Mouse (Mus musculus): ENCODE measurements around the gene Cntfr.

Cntfr gene

GRCm38 (mm10) chr4:41677006-41677629 lies 19.8 kb downstream of the Cntfr start:
- DNase-seq: peak in 1 of 2 experiments; percentile 43

- DNase-seq: peak in 1 of 2 experiments; percentile 67
These were observed 20.5 kb downstream of the Cntfr start for GRCm38 (mm10) chr4:41676248-41677005.

GRCm38 (mm10) chr4:41673186-41673585 lies 23.7 kb downstream of the Cntfr start:
- DNase-seq: no peak

GRCm38 (mm10) chr4:41672522-41672963 lies 24.3 kb downstream of the Cntfr start:
- DNase-seq: no peak

GRCm38 (mm10) chr4:41671963-41672480 lies 24.9 kb downstream of the Cntfr start:
- no peak for DNase-seq

- DNase-seq: no peak
These were observed 25.4 kb downstream of the Cntfr start for GRCm38 (mm10) chr4:41671500-41671899.

- no peak for DNase-seq
These were observed 26.1 kb downstream of the Cntfr start for GRCm38 (mm10) chr4:41670836-41671235.

GRCm38 (mm10) chr4:41666646-41667045 lies 30.2 kb downstream of the Cntfr start:
- DNase-seq: no peak

- peak; percentile 26 to 29 for DNase-seq
These were observed 31.7 kb downstream of the Cntfr start for GRCm38 (mm10) chr4:41665009-41665675.

GRCm38 (mm10) chr4:41664533-41664932 lies 32.4 kb downstream of the Cntfr start:
- DNase-seq: peak; percentile 33 to 36

GRCm38 (mm10) chr4:41663614-41664013 lies 33.3 kb downstream of the Cntfr start:
- DNase-seq: no peak

GRCm38 (mm10) chr4:41662723-41663122 lies 34.2 kb downstream of the Cntfr start:
- DNase-seq: no peak

GRCm38 (mm10) chr4:41660851-41661430 lies 35.9 kb downstream of the Cntfr start:
- DNase-seq: peak; percentile 62 to 68

- no peak for DNase-seq
These were observed 37.3 kb downstream of the Cntfr start for GRCm38 (mm10) chr4:41659556-41659955.

- DNase-seq: peak; percentile 46 to 58
These were observed 38.1 kb downstream of the Cntfr start for GRCm38 (mm10) chr4:41658566-41659384.

- DNase-seq: no peak
These were observed 41.4 kb downstream of the Cntfr start for GRCm38 (mm10) chr4:41655525-41655924.

GRCm38 (mm10) chr4:41654217-41654616 lies 42.7 kb downstream of the Cntfr start:
- peak; percentile 72 to 87 for DNase-seq

GRCm38 (mm10) chr4:41653730-41654129 lies 43.2 kb downstream of the Cntfr start:
- DNase-seq: no peak

- DNase-seq: peak; percentile 74 to 92
These were observed 43.6 kb downstream of the Cntfr start for GRCm38 (mm10) chr4:41653296-41653695.

- DNase-seq: no peak
These were observed 48.3 kb downstream of the Cntfr start for GRCm38 (mm10) chr4:41648627-41649026.

GRCm38 (mm10) chr4:41648157-41648556 lies 48.7 kb downstream of the Cntfr start:
- DNase-seq: no peak

GRCm38 (mm10) chr4:41645488-41645887 lies 51.4 kb downstream of the Cntfr start:
- DNase-seq: peak; percentile 40 to 67
